Mouse (Mus musculus): ENCODE data around the gene Fam71f2. TPM values are rescaled to one million over a fixed set of nuclear protein-coding genes. Genes with fewer than 3 reads are reported as not detected.

Gene Fam71f2
- polyA plus RNA-seq, 1 experiment from 2014 or later = 0.61 TPM

Other genes with a start within 250 kb of the Fam71f2 start
- gene Lep, start 219.4 kb upstream of the Fam71f2 start, polyA plus RNA-seq (2014; fragmentation: Nextera tagmentation; extraction: Ambion mirVana) = 0.18 TPM in 1 of 2 replicates, not detected in the other
- 35.9 and 39.5 TPM in 2 replicates for gene Rbm28, start 114.6 kb upstream of the Fam71f2 start, polyA plus RNA-seq (2014; fragmentation: Nextera tagmentation; extraction: Ambion mirVana)
- gene Prrt4, start 100.0 kb upstream of the Fam71f2 start, polyA plus RNA-seq (2014; fragmentation: Nextera tagmentation; extraction: Ambion mirVana) = 0.82 and 1.4 TPM in 2 replicates
- gene Impdh1, start 63.2 kb upstream of the Fam71f2 start, polyA plus RNA-seq (2014; fragmentation: Nextera tagmentation; extraction: Ambion mirVana) = 47.1 and 50.7 TPM in 2 replicates
- 44.1 and 46.5 TPM in 2 replicates for gene Hilpda, start 7.1 kb upstream of the Fam71f2 start, polyA plus RNA-seq (2014; fragmentation: Nextera tagmentation; extraction: Ambion mirVana)
- gene Fam71f1, start 39.5 kb downstream of the Fam71f2 start, polyA plus RNA-seq (2014; fragmentation: Nextera tagmentation; extraction: Ambion mirVana) = 0.17 and 0.42 TPM in 2 replicates
- gene Calu, start 68.5 kb downstream of the Fam71f2 start, polyA plus RNA-seq (2014; fragmentation: Nextera tagmentation; extraction: Ambion mirVana) = 575 and 595 TPM in 2 replicates
- 0.96 and 1.3 TPM in 2 replicates for gene Opn1sw, start 108.9 kb downstream of the Fam71f2 start, polyA plus RNA-seq (2014; fragmentation: Nextera tagmentation; extraction: Ambion mirVana)
- gene Ccdc136, start 116.7 kb downstream of the Fam71f2 start, polyA plus RNA-seq (2014; fragmentation: Nextera tagmentation; extraction: Ambion mirVana) = 19.5 and 21.3 TPM in 2 replicates
- gene Flnc, start 153.7 kb downstream of the Fam71f2 start, polyA plus RNA-seq (2014; fragmentation: Nextera tagmentation; extraction: Ambion mirVana) = 39.2 and 39.7 TPM in 2 replicates
- gene Atp6v1f, start 188.1 kb downstream of the Fam71f2 start, polyA plus RNA-seq (2014; fragmentation: Nextera tagmentation; extraction: Ambion mirVana) = 213 and 215 TPM in 2 replicates
- gene Atp6v1fnb, start 191.8 kb downstream of the Fam71f2 start, polyA plus RNA-seq (2014; fragmentation: Nextera tagmentation; extraction: Ambion mirVana) = not detected in 2 replicates
- gene Kcp, start 228.4 kb downstream of the Fam71f2 start, polyA plus RNA-seq (2014; fragmentation: Nextera tagmentation; extraction: Ambion mirVana) = 18.5 and 23.7 TPM in 2 replicates
- 5.2 and 5.9 TPM in 2 replicates for gene Irf5, start 247.0 kb downstream of the Fam71f2 start, polyA plus RNA-seq (2014; fragmentation: Nextera tagmentation; extraction: Ambion mirVana)

Data from embryonic facial prominence, embryonic 14.5 days (tissue).